Mouse (Mus musculus): ENCODE data around the gene Maml3. TPM values are rescaled to one million over a fixed set of nuclear protein-coding genes. Genes with fewer than 3 reads are reported as not detected.

Maml3 gene
- polyA plus RNA-seq, 1 experiment: 2.2 TPM

GRCm38 (mm10) chr3:52140162-52140561 is 35.3 kb upstream of the Maml3 start:
- no peaks in the 10 kb centered on the region for H3K79me2 ChIP-seq (ENCODE audit: control insufficient read depth, insufficient read depth)
- TF ChIP-seq USF1 (IDR thresholded peaks at IDR 0.05; ENCODE audit: low read depth): no peak
- TF ChIP-seq FOSL1 (IDR thresholded peaks at IDR 0.05; ENCODE audit: insufficient read depth, low read length, poor library complexity, severe bottlenecking): no peak
- no peak for TF ChIP-seq MYOD1 (IDR thresholded peaks at IDR 0.05; ENCODE audit: control insufficient read depth, insufficient read length, low read depth)
- TF ChIP-seq CTCF (IDR thresholded peaks at IDR 0.05; ENCODE audit: control insufficient read depth, insufficient read depth, insufficient read length): no peak
- TF ChIP-seq MAX (IDR thresholded peaks at IDR 0.05): peak; percentile 79
- TF ChIP-seq CEBPB (IDR thresholded peaks at IDR 0.05; ENCODE audit: low read depth): no peak
- no peak for TF ChIP-seq MYOG (IDR thresholded peaks at IDR 0.05; ENCODE audit: control insufficient read depth, extremely low read depth, insufficient read length)
- no peak overlapping the region for H3K4me3 ChIP-seq (ENCODE audit: insufficient read depth, poor library complexity, severe bottlenecking)
- no peaks in the 10 kb centered on the region for H3K36me3 ChIP-seq (ENCODE audit: control insufficient read depth, insufficient read depth)
- H3ac ChIP-seq (ENCODE audit: control insufficient read depth, insufficient read length, low read depth): no peak overlapping the region
- H3K79me3 ChIP-seq (ENCODE audit: low read depth): no peaks in the 10 kb centered on the region
- H3K27me3 ChIP-seq (ENCODE audit: control insufficient read depth, insufficient read depth, insufficient read length): no peaks in the 10 kb centered on the region

- H3K27me3 ChIP-seq (ENCODE audit: control insufficient read depth, insufficient read depth, insufficient read length): no peaks in the 10 kb centered on the region
- no peaks in the 10 kb centered on the region for H3K79me3 ChIP-seq (ENCODE audit: low read depth)
- H3K36me3 ChIP-seq (ENCODE audit: control insufficient read depth, insufficient read depth): no peaks in the 10 kb centered on the region
- TF ChIP-seq USF1 (IDR thresholded peaks at IDR 0.05; ENCODE audit: low read depth): no peak
- TF ChIP-seq MYOD1 (IDR thresholded peaks at IDR 0.05; ENCODE audit: control insufficient read depth, insufficient read length, low read depth): no peak
- TF ChIP-seq MAX (IDR thresholded peaks at IDR 0.05): no peak
- TF ChIP-seq FOSL1 (IDR thresholded peaks at IDR 0.05; ENCODE audit: insufficient read depth, low read length, poor library complexity, severe bottlenecking): no peak
- TF ChIP-seq MYOG (IDR thresholded peaks at IDR 0.05; ENCODE audit: control insufficient read depth, extremely low read depth, insufficient read length): no peak
- no peak for TF ChIP-seq CEBPB (IDR thresholded peaks at IDR 0.05; ENCODE audit: low read depth)
- TF ChIP-seq CTCF (IDR thresholded peaks at IDR 0.05; ENCODE audit: control insufficient read depth, insufficient read depth, insufficient read length): no peak
- no peaks in the 10 kb centered on the region for H3K79me2 ChIP-seq (ENCODE audit: control insufficient read depth, insufficient read depth)
- H3ac ChIP-seq (ENCODE audit: control insufficient read depth, insufficient read length, low read depth): no peak overlapping the region
- H3K4me3 ChIP-seq (ENCODE audit: insufficient read depth, poor library complexity, severe bottlenecking): no peak overlapping the region
Observed at GRCm38 (mm10) chr3:52125421-52125820, 20.5 kb upstream of the Maml3 start.

GRCm38 (mm10) chr3:52120858-52121257 is 16.0 kb upstream of the Maml3 start:
- Histone ChIP-seq H3K79me2 (ENCODE audit: control insufficient read depth, insufficient read depth) (no peaks in the 10 kb centered on the region), H3ac (ENCODE audit: control insufficient read depth, insufficient read length, low read depth) (no peak overlapping the region), H3K4me3 (ENCODE audit: insufficient read depth, poor library complexity, severe bottlenecking) (no peak overlapping the region), H3K79me3 (ENCODE audit: low read depth) (no peaks in the 10 kb centered on the region), H3K36me3 (ENCODE audit: control insufficient read depth, insufficient read depth) (no peaks in the 10 kb centered on the region), H3K27me3 (ENCODE audit: control insufficient read depth, insufficient read depth, insufficient read length) (no peaks in the 10 kb centered on the region)
- TF ChIP-seq FOSL1 (IDR thresholded peaks at IDR 0.05; ENCODE audit: insufficient read depth, low read length, poor library complexity, severe bottlenecking) (no peak), USF1 (IDR thresholded peaks at IDR 0.05; ENCODE audit: low read depth) (no peak), MYOG (IDR thresholded peaks at IDR 0.05; ENCODE audit: control insufficient read depth, extremely low read depth, insufficient read length) (no peak), CTCF (IDR thresholded peaks at IDR 0.05; ENCODE audit: control insufficient read depth, insufficient read depth, insufficient read length) (no peak), CEBPB (IDR thresholded peaks at IDR 0.05; ENCODE audit: low read depth) (no peak), MYOD1 (IDR thresholded peaks at IDR 0.05; ENCODE audit: control insufficient read depth, insufficient read length, low read depth) (no peak), MAX (IDR thresholded peaks at IDR 0.05) (no peak)

GRCm38 (mm10) chr3:52119216-52119615 is 14.3 kb upstream of the Maml3 start:
- Histone ChIP-seq H3K36me3 (ENCODE audit: control insufficient read depth, insufficient read depth) (no peaks in the 10 kb centered on the region), H3K79me2 (ENCODE audit: control insufficient read depth, insufficient read depth) (no peaks in the 10 kb centered on the region), H3K27me3 (ENCODE audit: control insufficient read depth, insufficient read depth, insufficient read length) (no peaks in the 10 kb centered on the region), H3K4me3 (ENCODE audit: insufficient read depth, poor library complexity, severe bottlenecking) (no peak overlapping the region), H3ac (ENCODE audit: control insufficient read depth, insufficient read length, low read depth) (no peak overlapping the region), H3K79me3 (ENCODE audit: low read depth) (no peaks in the 10 kb centered on the region)
- TF ChIP-seq MAX (IDR thresholded peaks at IDR 0.05) (no peak), MYOG (IDR thresholded peaks at IDR 0.05; ENCODE audit: control insufficient read depth, extremely low read depth, insufficient read length) (no peak), CEBPB (IDR thresholded peaks at IDR 0.05; ENCODE audit: low read depth) (no peak), USF1 (IDR thresholded peaks at IDR 0.05; ENCODE audit: low read depth) (no peak), CTCF (IDR thresholded peaks at IDR 0.05; ENCODE audit: control insufficient read depth, insufficient read depth, insufficient read length) (no peak), MYOD1 (IDR thresholded peaks at IDR 0.05; ENCODE audit: control insufficient read depth, insufficient read length, low read depth) (no peak), FOSL1 (IDR thresholded peaks at IDR 0.05; ENCODE audit: insufficient read depth, low read length, poor library complexity, severe bottlenecking) (no peak)

GRCm38 (mm10) chr3:52115421-52115820 is 10.5 kb upstream of the Maml3 start:
- Histone ChIP-seq H3K27me3 (ENCODE audit: control insufficient read depth, insufficient read depth, insufficient read length) (no peaks in the 10 kb centered on the region), H3K36me3 (ENCODE audit: control insufficient read depth, insufficient read depth) (no peaks in the 10 kb centered on the region), H3K4me3 (ENCODE audit: insufficient read depth, poor library complexity, severe bottlenecking) (no peak overlapping the region), H3ac (ENCODE audit: control insufficient read depth, insufficient read length, low read depth) (no peak overlapping the region), H3K79me2 (ENCODE audit: control insufficient read depth, insufficient read depth) (no peaks in the 10 kb centered on the region), H3K79me3 (ENCODE audit: low read depth) (no peaks in the 10 kb centered on the region)
- TF ChIP-seq MAX (IDR thresholded peaks at IDR 0.05) (no peak), CEBPB (IDR thresholded peaks at IDR 0.05; ENCODE audit: low read depth) (no peak), FOSL1 (IDR thresholded peaks at IDR 0.05; ENCODE audit: insufficient read depth, low read length, poor library complexity, severe bottlenecking) (no peak), MYOD1 (IDR thresholded peaks at IDR 0.05; ENCODE audit: control insufficient read depth, insufficient read length, low read depth) (no peak), MYOG (IDR thresholded peaks at IDR 0.05; ENCODE audit: control insufficient read depth, extremely low read depth, insufficient read length) (no peak), USF1 (IDR thresholded peaks at IDR 0.05; ENCODE audit: low read depth) (no peak), CTCF (IDR thresholded peaks at IDR 0.05; ENCODE audit: control insufficient read depth, insufficient read depth, insufficient read length) (no peak)

- Histone ChIP-seq H3K27me3 (ENCODE audit: control insufficient read depth, insufficient read depth, insufficient read length) (no peaks in the 10 kb centered on the region), H3K4me3 (ENCODE audit: insufficient read depth, poor library complexity, severe bottlenecking) (no peak overlapping the region), H3K36me3 (ENCODE audit: control insufficient read depth, insufficient read depth) (no peaks in the 10 kb centered on the region), H3K79me3 (ENCODE audit: low read depth) (peaks cover 3% of the 10 kb centered on the region), H3K79me2 (ENCODE audit: control insufficient read depth, insufficient read depth) (peaks cover 16% of the 10 kb centered on the region), H3ac (ENCODE audit: control insufficient read depth, insufficient read length, low read depth) (no peak overlapping the region)
- TF ChIP-seq CEBPB (IDR thresholded peaks at IDR 0.05; ENCODE audit: low read depth): no peak
- no peak for TF ChIP-seq MYOG (IDR thresholded peaks at IDR 0.05; ENCODE audit: control insufficient read depth, extremely low read depth, insufficient read length)
- TF ChIP-seq FOSL1 (IDR thresholded peaks at IDR 0.05; ENCODE audit: insufficient read depth, low read length, poor library complexity, severe bottlenecking): no peak
- TF ChIP-seq MYOD1 (IDR thresholded peaks at IDR 0.05; ENCODE audit: control insufficient read depth, insufficient read length, low read depth): no peak
- TF ChIP-seq MAX (IDR thresholded peaks at IDR 0.05): no peak
- no peak for TF ChIP-seq USF1 (IDR thresholded peaks at IDR 0.05; ENCODE audit: low read depth)
- TF ChIP-seq CTCF (IDR thresholded peaks at IDR 0.05; ENCODE audit: control insufficient read depth, insufficient read depth, insufficient read length): no peak
Observed at GRCm38 (mm10) chr3:52108027-52108426, 3.2 kb upstream of the Maml3 start.

Measured in C2C12 (cell line).